31 mouse cellular contexts compared by ENCODE assay signal in genomic region chr11:67919593-67919992, GRCm38 (mm10). TPM values are rescaled to one million over a fixed set of nuclear protein-coding genes. Genes with fewer than 3 reads are reported as not detected.
DNase-seq lines count a peak whose midpoint lies in the region; ATAC-seq lines count a peak whose summit lies in the region.
"Had no signal": no experiment of that assay in that cellular context is flagged by ENCODE, and none has a peak within 500 bp of the region (broad histone marks: within the 10 kb centered on the region; RNA-seq: fewer than 3 reads in every experiment).

No protein-coding gene starts in this region.

- ATAC-seq in heart, embryonic 12.5 days (ENCODE audit: insufficient number of reproducible peaks, low FRiP score), result no peak
- no peak for ATAC-seq in midbrain, embryonic 11.5 days (ENCODE audit: low FRiP score)
- ATAC-seq: hindbrain, embryonic 16.5 days; midbrain, embryonic 15.5 days had no signal

- peak; percentile 36 for DNase-seq in adrenal gland, adult 2 months
- DNase-seq in adrenal gland, adult 8-10 months, result no peak
- peak; percentile 35 for DNase-seq in heart, adult 8-10 months (ENCODE audit: low spot score)
- DNase-seq in 416B (ENCODE audit: low read depth), result peak; percentile 67
- peak; percentile 35 for DNase-seq in brain, adult 2 months (ENCODE audit: low read depth, low spot score)
- DNase-seq in layer of hippocampus, adult 18-20 months (ENCODE audit: low spot score in 2 of 2), result no peak
- DNase-seq in midbrain, embryonic 11.5 days (ENCODE audit: low spot score, missing footprints), result no peak
- DNase-seq: cerebellum, adult 18-20 months; cerebellum, postnatal 25 days; gastrocnemius, postnatal 10 days; kidney, adult 11 months; lung, adult 18-20 months; lung, postnatal 14 days; retina, postnatal 1 day; thymus, postnatal 25 days had no signal

- WGBS in heart, embryonic 12.5 days, result 46% methylated on average over 5 of the region's 5 CpGs
- 78% methylated on average over 5 of the region's 5 CpGs for WGBS in midbrain, embryonic 11.5 days

- no peak overlapping the region for H3K27ac ChIP-seq in heart, embryonic 12.5 days (ENCODE audit: poor library complexity, severe bottlenecking)
- no peak overlapping the region for H3K27ac ChIP-seq in midbrain, embryonic 11.5 days (ENCODE audit: low read depth, low read length)
- H3K27ac ChIP-seq: embryonic facial prominence, embryonic 12.5 days; forebrain, embryonic 12.5 days; hindbrain, embryonic 10.5 days; kidney, postnatal 0 days; limb, embryonic 12.5 days; midbrain, embryonic 15.5 days; neural tube, embryonic 13.5 days had no signal

- H3K36me3 ChIP-seq in heart, embryonic 12.5 days, result no peaks in the 10 kb centered on the region
- H3K36me3 ChIP-seq in midbrain, embryonic 11.5 days (ENCODE audit: control insufficient read depth, insufficient read depth, low read length), result no peaks in the 10 kb centered on the region
- H3K36me3 ChIP-seq: embryonic facial prominence, embryonic 12.5 days; forebrain, embryonic 12.5 days; G1E; hindbrain, embryonic 10.5 days; limb, embryonic 12.5 days; midbrain, embryonic 15.5 days; neural tube, embryonic 13.5 days had no signal

- H3K4me2 ChIP-seq in heart, embryonic 12.5 days, result no peak overlapping the region
- no peak overlapping the region for H3K4me2 ChIP-seq in midbrain, embryonic 11.5 days
- H3K4me2 ChIP-seq: embryonic facial prominence, embryonic 12.5 days; forebrain, embryonic 12.5 days; limb, embryonic 12.5 days; liver, embryonic 11.5 days; midbrain, embryonic 15.5 days; neural tube, embryonic 13.5 days had no signal

- no peak overlapping the region for H3K9ac ChIP-seq in heart, embryonic 12.5 days
- H3K9ac ChIP-seq in midbrain, embryonic 11.5 days (ENCODE audit: low read length), result no peak overlapping the region
- H3K9ac ChIP-seq: embryonic facial prominence, embryonic 12.5 days; forebrain, embryonic 12.5 days; limb, embryonic 12.5 days; midbrain, embryonic 15.5 days; neural tube, embryonic 13.5 days had no signal

- H3K4me3 ChIP-seq in heart, embryonic 12.5 days, result no peak overlapping the region
- H3K4me3 ChIP-seq in midbrain, embryonic 11.5 days (ENCODE audit: low read depth, low read length), result no peak overlapping the region
- H3K4me3 ChIP-seq: embryonic facial prominence, embryonic 12.5 days; forebrain, embryonic 12.5 days; hindbrain, embryonic 10.5 days; limb, embryonic 12.5 days; midbrain, embryonic 15.5 days; neural tube, embryonic 13.5 days had no signal

- no peaks in the 10 kb centered on the region for H3K9me3 ChIP-seq in heart, embryonic 12.5 days (replicated peaks)
- H3K9me3 ChIP-seq in midbrain, embryonic 11.5 days (ENCODE audit: control insufficient read depth, low read length), result no peaks in the 10 kb centered on the region
- H3K9me3 ChIP-seq: embryonic facial prominence, embryonic 12.5 days; forebrain, embryonic 12.5 days; hindbrain, embryonic 10.5 days; limb, embryonic 12.5 days; midbrain, embryonic 15.5 days; neural tube, embryonic 13.5 days had no signal

- peaks cover 13% of the 10 kb centered on the region; the same call in 1 of the 2 replicates for H3K27me3 ChIP-seq in heart, embryonic 12.5 days (replicated peaks)
- peaks cover 23% of the 10 kb centered on the region for H3K27me3 ChIP-seq in midbrain, embryonic 11.5 days (ENCODE audit: control insufficient read depth, insufficient read depth, low read length)

- no peaks in the 10 kb centered on the region for H3K4me1 ChIP-seq in heart, embryonic 12.5 days (replicated peaks)
- H3K4me1 ChIP-seq in midbrain, embryonic 11.5 days (ENCODE audit: control insufficient read depth, insufficient read depth, low read length), result peaks cover 7% of the 10 kb centered on the region

RNA-seq across cellular contexts. Expression of gene Usp43, which starts 2.4 kb away (rescaled TPM):
- total RNA-seq in adrenal gland, adult 2 months (2021), result 1 to 10 TPM; 1.0 to 1.1 TPM
- 1.5 and 1.7 TPM in 2 replicates for polyA plus RNA-seq in adrenal gland, adult 2 months (2012; rRNA removed)
- total RNA-seq in adrenal gland, adult 8-10 months (2022), result 1 to 10 TPM in 3 of 4 experiments, under 1 TPM in 1; 0.52 to 1.5 (median 1.1) TPM
- 1 to 10 TPM; 1.0 to 2.0 (median 1.4) TPM for total RNA-seq in heart, adult 8-10 months (2022)
- 0.60 TPM in 2 replicates for polyA plus RNA-seq in heart, embryonic 12.5 days (2016; fragmentation: Nextera tagmentation; extraction: Ambion mirVana)
- total RNA-seq in layer of hippocampus, adult 18-20 months (2021), result under 1 TPM; 0.58 to 0.67 TPM
- 0.51 and 0.97 TPM in 2 replicates for polyA plus RNA-seq in midbrain, embryonic 11.5 days (2014; fragmentation: Nextera tagmentation; extraction: Ambion mirVana)
- total RNA-seq: CH12.LX; granulocyte monocyte progenitor cell, adult 5-6 weeks; megakaryocyte-erythroid progenitor cell, adult 5-6 weeks had no signal
- polyA plus RNA-seq: G1E had no signal

RNA-seq across cellular contexts. Expression of gene Cfap52, which starts 45.9 kb away (rescaled TPM):
- total RNA-seq in adrenal gland, adult 2 months (2021), result not detected
- not detected in 2 replicates for polyA plus RNA-seq in adrenal gland, adult 2 months (2012; rRNA removed)
- not detected for total RNA-seq in adrenal gland, adult 8-10 months (2022)
- under 1 TPM in 1 of 4 experiments, not detected in 3; 0.32 TPM for total RNA-seq in heart, adult 8-10 months (2022)
- polyA plus RNA-seq in heart, embryonic 12.5 days (2016; fragmentation: Nextera tagmentation; extraction: Ambion mirVana), result 0.18 and 0.27 TPM in 2 replicates
- 1 to 10 TPM in 1 of 2 experiments, under 1 TPM in 1; 0.63 to 1.1 TPM for total RNA-seq in layer of hippocampus, adult 18-20 months (2021)
- 0.25 and 0.46 TPM in 2 replicates for polyA plus RNA-seq in midbrain, embryonic 11.5 days (2014; fragmentation: Nextera tagmentation; extraction: Ambion mirVana)
- total RNA-seq: CH12.LX; G1E; granulocyte monocyte progenitor cell, adult 5-6 weeks; megakaryocyte-erythroid progenitor cell, adult 5-6 weeks had no signal
- polyA plus RNA-seq: G1E; heart, embryonic 14.5 days; liver, embryonic 11.5 days; spleen, adult 2 months had no signal

RNA-seq across cellular contexts. Expression of gene Stx8, which starts 46.4 kb away (rescaled TPM):
- total RNA-seq in adrenal gland, adult 2 months (2021), result 10 to 100 TPM; 28.5 to 36.1 TPM
- polyA plus RNA-seq in adrenal gland, adult 2 months (2012; rRNA removed), result 1.1 and 2.2 TPM in 2 replicates
- 10 to 100 TPM; 31.1 to 39.6 (median 38.3) TPM for total RNA-seq in adrenal gland, adult 8-10 months (2022)
- total RNA-seq in heart, adult 8-10 months (2022), result 10 to 100 TPM; 24.6 to 34.0 (median 28.6) TPM
- 58.2 and 61.9 TPM in 2 replicates for polyA plus RNA-seq in heart, embryonic 12.5 days (2016; fragmentation: Nextera tagmentation; extraction: Ambion mirVana)
- 10 to 100 TPM; 38.3 to 39.1 TPM for total RNA-seq in layer of hippocampus, adult 18-20 months (2021)
- 55.3 and 60.7 TPM in 2 replicates for polyA plus RNA-seq in midbrain, embryonic 11.5 days (2014; fragmentation: Nextera tagmentation; extraction: Ambion mirVana)

Comparison
In these comparisons a context has a peak if more than half of its experiments do, and no peak if none do; other contexts are left out.
1. DNase-seq: peak in adrenal gland, adult 2 months (single experiment), heart, adult 8-10 months (single experiment), 416B (single experiment) and brain, adult 2 months (single experiment); none in adrenal gland, adult 8-10 months (single experiment), layer of hippocampus, adult 18-20 months (0 of 2) and midbrain, embryonic 11.5 days (single experiment).